Mouse (Mus musculus): Measurements from ENCODE around the gene Eps8. TPM values are rescaled to one million over a fixed set of nuclear protein-coding genes. Genes with fewer than 3 reads are reported as not detected.

Eps8 gene
- polyA plus RNA-seq, 1 experiment from 2014 or later = 29.2 TPM

GRCm38 (mm10) chr6:137504052-137504451, 150.6 kb downstream of the Eps8 start:
- ATAC-seq (ENCODE audit: low FRiP score, low read depth) = no peak
- H3K9ac ChIP-seq = no peak overlapping the region
- no peaks in the 10 kb centered on the region for H3K27me3 ChIP-seq
- H3K36me3 ChIP-seq = peaks cover 10% of the 10 kb centered on the region
- no peak overlapping the region for H3K4me2 ChIP-seq (replicated peaks)
- no peaks in the 10 kb centered on the region for H3K4me1 ChIP-seq
- H3K4me3 ChIP-seq = no peak overlapping the region
- 53% methylated on average over 1 of the region's 1 CpGs for WGBS
- no peaks in the 10 kb centered on the region for H3K9me3 ChIP-seq
- no peak overlapping the region for H3K27ac ChIP-seq

- 88% methylated on average over 8 of the region's 8 CpGs for WGBS
- Histone ChIP-seq H3K4me1 (no peaks in the 10 kb centered on the region), H3K4me2 (replicated peaks) (no peak overlapping the region), H3K4me3 (no peak overlapping the region), H3K36me3 (peaks cover 4% of the 10 kb centered on the region), H3K9me3 (no peaks in the 10 kb centered on the region), H3K9ac (no peak overlapping the region), H3K27ac (no peak overlapping the region), H3K27me3 (no peaks in the 10 kb centered on the region)
- peak; percentile 24; the same call in 1 of the 2 replicates for ATAC-seq (ENCODE audit: low FRiP score, low read depth)
These were observed 151.2 kb downstream of the Eps8 start for GRCm38 (mm10) chr6:137503462-137503861.

DNA sequence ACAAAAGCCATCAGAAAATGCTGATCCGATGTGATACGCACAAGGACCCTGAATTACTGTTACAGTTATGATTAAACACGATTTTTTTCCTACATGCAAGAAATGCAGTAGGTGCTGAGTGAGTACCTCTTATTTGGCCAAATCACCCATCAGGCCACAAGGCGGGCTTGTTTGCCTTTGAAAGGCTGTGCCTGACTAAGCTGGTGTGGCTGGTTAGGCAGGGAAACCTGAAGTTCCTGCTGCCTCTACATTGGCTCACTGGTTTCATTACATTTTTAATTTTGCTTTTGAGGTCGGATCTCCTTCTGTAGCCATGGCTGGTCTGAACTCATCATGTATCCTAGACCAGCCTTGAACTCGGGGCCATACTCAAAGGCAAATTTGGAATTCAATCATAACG, 151.7 kb downstream of the Eps8 start:
- no peak for ATAC-seq (ENCODE audit: low FRiP score, low read depth)
- Histone ChIP-seq H3K9me3 (no peaks in the 10 kb centered on the region), H3K4me3 (no peak overlapping the region), H3K27ac (no peak overlapping the region), H3K36me3 (peaks cover 2% of the 10 kb centered on the region), H3K4me2 (replicated peaks) (no peak overlapping the region), H3K27me3 (no peaks in the 10 kb centered on the region), H3K4me1 (no peaks in the 10 kb centered on the region), H3K9ac (no peak overlapping the region)
- 88% methylated on average over 7 of the region's 7 CpGs for WGBS

- Histone ChIP-seq H3K27ac (no peak overlapping the region), H3K27me3 (no peaks in the 10 kb centered on the region), H3K4me2 (replicated peaks) (no peak overlapping the region), H3K9me3 (no peaks in the 10 kb centered on the region), H3K36me3 (0 out of 2 replicates have a peak, but pooled peaks cover 5% of the 10 kb centered on the region), H3K4me1 (no peaks in the 10 kb centered on the region), H3K4me3 (no peak overlapping the region), H3K9ac (no peak overlapping the region)
- no peak for ATAC-seq (ENCODE audit: low FRiP score, low read depth)
- 77% methylated on average over 6 of the region's 6 CpGs for WGBS
These were observed 155.9 kb downstream of the Eps8 start for GRCm38 (mm10) chr6:137498781-137499180.

GRCm38 (mm10) chr6:137497208-137497835, 157.4 kb downstream of the Eps8 start:
- H3K9me3 ChIP-seq = no peaks in the 10 kb centered on the region
- H3K27me3 ChIP-seq = no peaks in the 10 kb centered on the region
- H3K4me1 ChIP-seq = no peaks in the 10 kb centered on the region
- 86% methylated on average over 8 of the region's 8 CpGs for WGBS
- H3K4me3 ChIP-seq = no peak overlapping the region
- 0 out of 2 replicates have a peak, but pooled peaks cover 5% of the 10 kb centered on the region for H3K36me3 ChIP-seq
- ATAC-seq (ENCODE audit: low FRiP score, low read depth) = no peak
- no peak overlapping the region for H3K27ac ChIP-seq
- no peak overlapping the region for H3K4me2 ChIP-seq (replicated peaks)
- H3K9ac ChIP-seq = no peak overlapping the region

DNA sequence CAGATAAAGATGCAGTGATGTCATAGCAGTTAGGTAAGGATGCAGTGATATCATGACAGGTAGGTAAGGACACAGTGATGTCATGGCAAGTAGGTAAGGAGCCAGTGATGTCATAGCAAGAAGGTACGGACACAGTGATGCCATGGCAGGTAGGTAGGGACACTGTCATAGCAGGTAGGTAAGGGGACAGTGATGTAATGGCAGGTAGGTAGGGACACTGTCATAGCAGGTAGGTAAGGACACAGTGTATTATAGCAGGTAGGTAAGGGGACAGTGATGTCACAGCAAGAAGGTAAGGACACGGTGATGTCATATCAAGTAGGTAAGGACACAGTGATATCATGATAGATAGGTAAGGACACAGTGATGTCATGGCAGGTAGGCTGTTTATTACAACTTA, 158.1 kb downstream of the Eps8 start:
- no peaks in the 10 kb centered on the region for H3K27me3 ChIP-seq
- no peak overlapping the region for H3K4me3 ChIP-seq
- ATAC-seq (ENCODE audit: low FRiP score, low read depth) = no peak
- H3K4me2 ChIP-seq (replicated peaks) = no peak overlapping the region
- H3K9me3 ChIP-seq = no peaks in the 10 kb centered on the region
- 98% methylated on average over 2 of the region's 2 CpGs for WGBS
- H3K9ac ChIP-seq = no peak overlapping the region
- H3K36me3 ChIP-seq = 0 out of 2 replicates have a peak, but pooled peaks cover 5% of the 10 kb centered on the region
- no peaks in the 10 kb centered on the region for H3K4me1 ChIP-seq
- no peak overlapping the region for H3K27ac ChIP-seq

GRCm38 (mm10) chr6:137495233-137495632, 159.4 kb downstream of the Eps8 start:
- no peaks in the 10 kb centered on the region for H3K4me1 ChIP-seq
- peaks cover 5% of the 10 kb centered on the region; the same call in 1 of the 2 replicates for H3K36me3 ChIP-seq
- H3K27ac ChIP-seq = no peak overlapping the region
- H3K9ac ChIP-seq = no peak overlapping the region
- H3K4me3 ChIP-seq = no peak overlapping the region
- H3K9me3 ChIP-seq = no peaks in the 10 kb centered on the region
- WGBS = 80% methylated on average over 6 of the region's 6 CpGs
- H3K4me2 ChIP-seq (replicated peaks) = no peak overlapping the region
- no peak for ATAC-seq (ENCODE audit: low FRiP score, low read depth)
- no peaks in the 10 kb centered on the region for H3K27me3 ChIP-seq

GRCm38 (mm10) chr6:137494801-137495200, 159.9 kb downstream of the Eps8 start:
- Histone ChIP-seq H3K4me1 (no peaks in the 10 kb centered on the region), H3K27ac (no peak overlapping the region), H3K9me3 (no peaks in the 10 kb centered on the region), H3K36me3 (peaks cover 5% of the 10 kb centered on the region; the same call in 1 of the 2 replicates), H3K9ac (no peak overlapping the region), H3K4me2 (replicated peaks) (no peak overlapping the region), H3K4me3 (no peak overlapping the region), H3K27me3 (no peaks in the 10 kb centered on the region)
- 53% methylated on average over 1 of the region's 1 CpGs for WGBS
- no peak for ATAC-seq (ENCODE audit: low FRiP score, low read depth)

DNA sequence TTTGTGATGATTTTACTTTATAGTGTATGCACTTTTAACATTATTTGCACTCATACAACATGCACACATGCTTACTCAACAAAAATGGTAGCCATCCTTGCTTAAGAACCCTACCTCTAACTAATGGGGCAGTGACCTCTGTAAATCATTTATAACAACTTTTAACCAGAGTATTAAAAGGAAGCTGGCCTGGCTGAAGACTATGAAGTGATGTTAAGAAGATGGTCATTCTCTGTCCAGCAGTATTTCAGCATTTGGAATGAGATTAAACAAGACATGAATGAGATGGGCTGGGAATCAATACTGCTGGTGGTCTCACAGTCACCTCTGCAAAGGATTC, 160.6 kb downstream of the Eps8 start:
- no peak overlapping the region for H3K9ac ChIP-seq
- no peaks in the 10 kb centered on the region for H3K4me1 ChIP-seq
- H3K27ac ChIP-seq = no peak overlapping the region
- no peak for ATAC-seq (ENCODE audit: low FRiP score, low read depth)
- H3K9me3 ChIP-seq = no peaks in the 10 kb centered on the region
- no peaks in the 10 kb centered on the region for H3K27me3 ChIP-seq
- H3K4me3 ChIP-seq = no peak overlapping the region
- H3K4me2 ChIP-seq (replicated peaks) = no peak overlapping the region
- peaks cover 10% of the 10 kb centered on the region for H3K36me3 ChIP-seq

DNA sequence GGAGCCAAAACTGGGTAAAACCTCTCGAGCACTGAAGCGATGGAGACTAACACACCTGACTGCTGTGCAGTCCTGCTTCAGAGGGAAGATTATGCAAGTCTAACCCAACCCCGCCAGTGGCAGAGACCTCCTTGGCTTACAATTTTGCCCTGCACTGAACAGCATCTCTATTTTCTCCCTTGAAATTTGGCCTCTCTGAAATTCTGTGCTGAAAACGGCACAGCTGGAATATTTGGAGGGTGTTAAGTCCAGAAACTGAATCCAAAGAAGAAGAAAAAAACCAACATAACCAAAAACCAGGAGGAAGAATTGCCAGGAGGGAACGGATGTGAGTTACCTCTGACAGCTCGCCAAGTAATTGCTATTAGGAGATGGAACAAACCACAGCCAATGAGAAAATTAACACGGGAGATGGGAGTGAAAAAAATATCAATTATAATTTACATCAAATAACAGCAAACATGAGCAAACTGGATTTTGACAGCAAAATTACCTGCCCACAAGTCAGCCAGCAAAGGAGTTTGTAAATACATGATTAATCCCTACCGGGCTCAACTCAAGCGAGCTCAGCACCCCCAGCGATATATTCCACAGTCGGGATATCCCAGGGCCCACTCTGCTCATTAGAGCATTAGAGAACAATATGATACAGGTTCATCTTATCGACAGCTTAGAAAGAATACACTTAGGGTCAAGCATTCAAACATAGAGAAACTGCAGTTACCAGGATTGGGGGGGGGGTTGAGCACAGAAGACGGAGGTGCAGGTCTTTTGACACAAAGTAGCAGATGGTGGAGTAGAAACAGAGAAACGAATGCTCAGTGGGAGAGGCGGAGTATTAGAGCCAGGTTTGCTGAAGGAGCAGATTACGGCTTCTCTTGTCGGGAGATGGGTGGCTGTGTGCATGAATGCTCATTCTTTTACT, 161.2 kb downstream of the Eps8 start:
- no peak overlapping the region for H3K27ac ChIP-seq
- no peak overlapping the region for H3K4me3 ChIP-seq
- H3K36me3 ChIP-seq = peaks cover 10% of the 10 kb centered on the region
- H3K4me1 ChIP-seq = no peaks in the 10 kb centered on the region
- H3K27me3 ChIP-seq = no peaks in the 10 kb centered on the region
- ATAC-seq (ENCODE audit: low FRiP score, low read depth) = no peak
- no peaks in the 10 kb centered on the region for H3K9me3 ChIP-seq
- WGBS = 83% methylated on average over 17 of the region's 17 CpGs
- no peak overlapping the region for H3K4me2 ChIP-seq (replicated peaks)
- no peak overlapping the region for H3K9ac ChIP-seq

GRCm38 (mm10) chr6:137492582-137492981, 162.1 kb downstream of the Eps8 start:
- Histone ChIP-seq H3K4me3 (no peak overlapping the region), H3K36me3 (peaks cover 10% of the 10 kb centered on the region), H3K4me1 (no peaks in the 10 kb centered on the region), H3K27me3 (no peaks in the 10 kb centered on the region), H3K27ac (no peak overlapping the region), H3K4me2 (replicated peaks) (no peak overlapping the region), H3K9ac (no peak overlapping the region), H3K9me3 (no peaks in the 10 kb centered on the region)
- WGBS = 92% methylated on average over 4 of the region's 4 CpGs
- no peak for ATAC-seq (ENCODE audit: low FRiP score, low read depth)

GRCm38 (mm10) chr6:137491659-137492058, 163.0 kb downstream of the Eps8 start:
- H3K9ac ChIP-seq = no peak overlapping the region
- H3K27ac ChIP-seq = no peak overlapping the region
- H3K36me3 ChIP-seq = peaks cover 5% of the 10 kb centered on the region
- no peaks in the 10 kb centered on the region for H3K9me3 ChIP-seq
- 47% methylated on average over 2 of the region's 2 CpGs for WGBS
- ATAC-seq (ENCODE audit: low FRiP score, low read depth) = no peak
- H3K4me2 ChIP-seq (replicated peaks) = no peak overlapping the region
- no peak overlapping the region for H3K4me3 ChIP-seq
- no peaks in the 10 kb centered on the region for H3K4me1 ChIP-seq
- no peaks in the 10 kb centered on the region for H3K27me3 ChIP-seq
